Mouse (Mus musculus) liver, embryonic 15.5 days (tissue): ENCODE results near the gene Fam168b. TPM values are rescaled to one million over a fixed set of nuclear protein-coding genes. Genes with fewer than 3 reads are reported as not detected.

Experiments
- ATAC-seq: fragments of 200-750 bp; cut with Nextera tagmentation; 2 replicates; pipeline ENCODE4 v1.8.0; 2017; ENCODE audit warnings: moderate number of reproducible peaks, mild to moderate bottlenecking, moderate library complexity; ENCODE audit not compliant: insufficient read depth
- H3K27ac ChIP-seq: fragments of 300-500 bp; sonication (generic); replicated peaks from 2 replicates; pipeline ENCODE4 v1.5.1; 2015; ENCODE audit warnings: mild to moderate bottlenecking, inconsistent platforms
- H3K27me3 ChIP-seq: fragments of 300-500 bp; sonication (generic); 2 replicates; pipeline ENCODE4 v1.6.1; 2015; ENCODE audit warnings: mild to moderate bottlenecking, inconsistent platforms
- H3K36me3 ChIP-seq: fragments of 300-500 bp; sonication (generic); replicated peaks from 2 replicates; pipeline ENCODE4 v1.6.1; 2015; ENCODE audit warnings: moderate library complexity, mild to moderate bottlenecking, inconsistent platforms
- H3K4me1 ChIP-seq: fragments of 300-500 bp; sonication (generic); replicated peaks from 2 replicates; pipeline ENCODE4 v1.6.1; 2015; ENCODE audit warnings: inconsistent platforms
- H3K4me2 ChIP-seq: fragments of 300-500 bp; sonication (generic); 2 replicates; pipeline ENCODE4 v1.6.1; 2015; ENCODE audit warnings: moderate library complexity, mild to moderate bottlenecking, inconsistent platforms
- H3K4me3 ChIP-seq: fragments of 300-500 bp; sonication (generic); replicated peaks from 2 replicates; pipeline ENCODE4 v1.5.1; 2015; ENCODE audit warnings: mild to moderate bottlenecking, inconsistent platforms
- H3K9ac ChIP-seq: fragments of 300-500 bp; sonication (generic); 2 replicates; pipeline ENCODE4 v1.6.1; 2015; ENCODE audit warnings: moderate library complexity, mild to moderate bottlenecking, inconsistent platforms
- H3K9me3 ChIP-seq: fragments of 300-500 bp; sonication (generic); replicated peaks from 2 replicates; pipeline ENCODE4 v1.6.1; 2016; ENCODE audit warnings: inconsistent platforms
- WGBS: fragments of 180-500 bp; shearing (Covaris S2); methylation state at CpG from one replicate; pipeline ENCODE4 v1.1.7; 2015; ENCODE audit warnings: mixed read lengths; ENCODE audit not compliant: insufficient replicate concordance; 5-methylcytosine and 5-hydroxymethylcytosine counted together
- polyA plus RNA-seq: library from polyadenylated mRNA; unstranded; fragments of >200 nt; fragmentation: Nextera tagmentation; extraction: Ambion mirVana; gene quantifications from 2 replicates; pipeline ENCODE4 v1.2.1, GENCODE M21; 2015

The Fam168b gene
- 15.1 and 17.7 TPM in 2 replicates for polyA plus RNA-seq

GRCm38 (mm10) chr1:34842887-34843618 is at the start of gene Fam168b:
Fam168b (minus strand) TSS chr1:34843065.
- H3K27me3 ChIP-seq, result no peaks in the 10 kb centered on the region
- H3K4me2 ChIP-seq, result peak within 1 kb of the TSS; percentile 77
- H3K4me3 ChIP-seq, result peak within 1 kb of the TSS; percentile 83
- peak within 1 kb of the TSS; percentile 84 for H3K9ac ChIP-seq
- ATAC-seq, result peak; percentile 94
- H3K27ac ChIP-seq, result peak within 1 kb of the TSS; percentile 88
- H3K4me1 ChIP-seq, result peaks cover 44% of the 10 kb centered on the region
- H3K9me3 ChIP-seq, result no peaks in the 10 kb centered on the region
- no peaks in the 10 kb centered on the region for H3K36me3 ChIP-seq
- WGBS, result 1% methylated on average over 38 of the region's 59 CpGs

GRCm38 (mm10) chr1:34892466-34892865 is 49.6 kb upstream of the Fam168b start:
- Histone ChIP-seq H3K27ac (no peak overlapping the region), H3K4me3 (no peak overlapping the region), H3K4me1 (no peaks in the 10 kb centered on the region), H3K4me2 (no peak overlapping the region), H3K9ac (no peak overlapping the region), H3K9me3 (no peaks in the 10 kb centered on the region), H3K36me3 (no peaks in the 10 kb centered on the region), H3K27me3 (no peaks in the 10 kb centered on the region)
- no peak for ATAC-seq
- WGBS, result 77% methylated on average over 3 of the region's 3 CpGs

GRCm38 (mm10) chr1:34891559-34892289 is 48.9 kb upstream of the Fam168b start:
- no peak overlapping the region for H3K9ac ChIP-seq
- H3K4me1 ChIP-seq, result no peaks in the 10 kb centered on the region
- no peaks in the 10 kb centered on the region for H3K27me3 ChIP-seq
- ATAC-seq, result no peak
- no peak overlapping the region for H3K4me3 ChIP-seq
- H3K4me2 ChIP-seq, result no peak overlapping the region
- 48% methylated on average over 14 of the region's 14 CpGs for WGBS
- H3K36me3 ChIP-seq, result no peaks in the 10 kb centered on the region
- H3K9me3 ChIP-seq, result no peaks in the 10 kb centered on the region
- H3K27ac ChIP-seq, result no peak overlapping the region

- H3K27ac ChIP-seq, result no peak overlapping the region
- no peak overlapping the region for H3K4me3 ChIP-seq
- ATAC-seq, result no peak
- no peaks in the 10 kb centered on the region for H3K9me3 ChIP-seq
- H3K4me1 ChIP-seq, result no peaks in the 10 kb centered on the region
- H3K9ac ChIP-seq, result no peak overlapping the region
- H3K4me2 ChIP-seq, result no peak overlapping the region
- H3K27me3 ChIP-seq, result no peaks in the 10 kb centered on the region
- H3K36me3 ChIP-seq, result no peaks in the 10 kb centered on the region
Observed at GRCm38 (mm10) chr1:34883776-34884175, 40.9 kb upstream of the Fam168b start.

GRCm38 (mm10) chr1:34879611-34880010 is 36.7 kb upstream of the Fam168b start:
- Histone ChIP-seq H3K27ac (no peak overlapping the region), H3K27me3 (no peaks in the 10 kb centered on the region), H3K4me1 (no peaks in the 10 kb centered on the region), H3K4me3 (no peak overlapping the region), H3K9me3 (no peaks in the 10 kb centered on the region), H3K4me2 (no peak overlapping the region), H3K9ac (no peak overlapping the region), H3K36me3 (no peaks in the 10 kb centered on the region)
- ATAC-seq, result no peak
- 60% methylated on average over 6 of the region's 6 CpGs for WGBS

GRCm38 (mm10) chr1:34873551-34873950 is 30.7 kb upstream of the Fam168b start:
- Histone ChIP-seq H3K27ac (no peak overlapping the region), H3K4me1 (no peaks in the 10 kb centered on the region), H3K4me3 (no peak overlapping the region), H3K36me3 (no peaks in the 10 kb centered on the region; the same call in 1 of the 2 replicates), H3K27me3 (no peaks in the 10 kb centered on the region), H3K9ac (no peak overlapping the region), H3K9me3 (no peaks in the 10 kb centered on the region), H3K4me2 (no peak overlapping the region)
- ATAC-seq, result no peak
- WGBS, result 50% methylated on average over 5 of the region's 5 CpGs

- 81% methylated on average over 9 of the region's 9 CpGs for WGBS
- no peaks in the 10 kb centered on the region; the same call in 1 of the 2 replicates for H3K36me3 ChIP-seq
- H3K4me1 ChIP-seq, result peaks cover 3% of the 10 kb centered on the region; the same call in 1 of the 2 replicates
- H3K9ac ChIP-seq, result no peak overlapping the region
- no peaks in the 10 kb centered on the region for H3K9me3 ChIP-seq
- no peaks in the 10 kb centered on the region for H3K27me3 ChIP-seq
- H3K4me3 ChIP-seq, result no peak overlapping the region
- no peak overlapping the region for H3K27ac ChIP-seq
- no peak overlapping the region for H3K4me2 ChIP-seq
- ATAC-seq, result no peak
Observed at GRCm38 (mm10) chr1:34871170-34871569, 28.3 kb upstream of the Fam168b start.

- no peaks in the 10 kb centered on the region; the same call in 1 of the 2 replicates for H3K36me3 ChIP-seq
- H3K9me3 ChIP-seq, result no peaks in the 10 kb centered on the region
- H3K4me3 ChIP-seq, result no peak overlapping the region
- H3K27ac ChIP-seq, result no peak overlapping the region
- H3K4me1 ChIP-seq, result peaks cover 3% of the 10 kb centered on the region; the same call in 1 of the 2 replicates
- H3K9ac ChIP-seq, result no peak overlapping the region
- no peak for ATAC-seq
- no peaks in the 10 kb centered on the region for H3K27me3 ChIP-seq
- H3K4me2 ChIP-seq, result no peak overlapping the region
- WGBS, result 88% methylated on average over 16 of the region's 16 CpGs
Observed at GRCm38 (mm10) chr1:34869231-34869630, 26.4 kb upstream of the Fam168b start.

- no peak overlapping the region for H3K4me3 ChIP-seq
- H3K36me3 ChIP-seq, result peaks cover 4% of the 10 kb centered on the region; the same call in 1 of the 2 replicates
- 63% methylated on average over 8 of the region's 8 CpGs for WGBS
- no peak overlapping the region for H3K27ac ChIP-seq
- H3K9me3 ChIP-seq, result no peaks in the 10 kb centered on the region
- H3K9ac ChIP-seq, result no peak overlapping the region
- no peak overlapping the region for H3K4me2 ChIP-seq
- no peak for ATAC-seq
- H3K4me1 ChIP-seq, result peaks cover 3% of the 10 kb centered on the region; the same call in 1 of the 2 replicates
- H3K27me3 ChIP-seq, result no peaks in the 10 kb centered on the region
Observed at GRCm38 (mm10) chr1:34868391-34868790, 25.5 kb upstream of the Fam168b start.

GRCm38 (mm10) chr1:34867574-34867955 is 24.7 kb upstream of the Fam168b start:
- Histone ChIP-seq H3K27ac (no peak overlapping the region), H3K9me3 (no peaks in the 10 kb centered on the region), H3K27me3 (no peaks in the 10 kb centered on the region), H3K4me1 (peaks cover 3% of the 10 kb centered on the region; the same call in 1 of the 2 replicates), H3K36me3 (peaks cover 9% of the 10 kb centered on the region; the same call in 1 of the 2 replicates), H3K9ac (no peak overlapping the region), H3K4me2 (no peak overlapping the region), H3K4me3 (no peak overlapping the region)
- no peak for ATAC-seq
- 78% methylated on average over 5 of the region's 5 CpGs for WGBS

GRCm38 (mm10) chr1:34866815-34867573 is 24.1 kb upstream of the Fam168b start:
- Histone ChIP-seq H3K4me3 (no peak overlapping the region), H3K4me1 (peaks cover 3% of the 10 kb centered on the region; the same call in 1 of the 2 replicates), H3K9ac (no peak overlapping the region), H3K4me2 (no peak overlapping the region), H3K36me3 (peaks cover 9% of the 10 kb centered on the region; the same call in 1 of the 2 replicates), H3K27ac (no peak overlapping the region), H3K27me3 (no peaks in the 10 kb centered on the region), H3K9me3 (no peaks in the 10 kb centered on the region)
- ATAC-seq, result peak; percentile 76
- WGBS, result 38% methylated on average over 10 of the region's 10 CpGs
